In the genomic region with DNA sequence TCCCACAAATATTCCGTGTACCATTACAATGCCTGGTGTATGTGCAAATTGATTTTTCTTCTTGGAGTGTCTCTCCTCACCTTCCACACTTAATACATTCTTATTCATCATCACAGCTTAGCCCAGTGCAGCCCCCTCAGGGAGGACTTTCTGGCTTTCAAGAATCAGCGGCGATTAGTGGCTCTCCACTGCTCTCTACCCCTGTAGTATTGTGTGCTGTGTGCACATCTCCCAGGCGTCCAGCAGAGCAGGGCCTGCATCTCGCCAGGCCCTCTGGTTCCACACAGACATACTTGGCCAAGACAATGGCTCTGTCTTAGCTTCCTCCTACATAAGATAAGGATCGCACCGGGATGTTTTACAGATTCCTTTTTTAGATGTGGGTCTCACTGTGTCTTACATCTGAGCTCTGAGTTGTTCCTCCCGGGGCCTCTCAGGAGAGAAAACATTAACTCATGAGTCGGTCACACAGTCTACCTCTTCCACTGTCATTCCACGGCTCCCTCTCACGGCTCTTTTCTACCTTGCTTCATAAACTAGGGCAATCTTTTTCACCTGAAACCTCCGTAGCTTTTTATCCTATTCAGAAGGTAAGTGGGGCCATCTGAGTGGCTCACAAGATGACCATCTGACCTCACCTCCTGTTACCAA, we compare ENCODE assay signal across 19 mouse cellular contexts. TPM values are rescaled to one million over a fixed set of nuclear protein-coding genes. Genes with fewer than 3 reads are reported as not detected.
DNase-seq lines count a peak whose midpoint lies in the region; ATAC-seq lines count a peak whose summit lies in the region.
"Had no signal": no experiment of that assay in that cellular context is flagged by ENCODE, and none has a peak within 500 bp of the region (broad histone marks: within the 10 kb centered on the region; RNA-seq: fewer than 3 reads in every experiment).

No protein-coding gene starts in this region.

- H3K4me3 ChIP-seq in forebrain, embryonic 13.5 days = no peak overlapping the region
- no peak overlapping the region for H3K4me3 ChIP-seq in hindbrain, embryonic 14.5 days (replicated peaks; ENCODE audit: low read length)
- H3K4me3 ChIP-seq in midbrain, embryonic 15.5 days = no peak overlapping the region
- H3K4me3 ChIP-seq: heart, embryonic 13.5 days; limb, embryonic 13.5 days had no signal

- peak; percentile 69; the same call in 1 of the 2 replicates for ATAC-seq in forebrain, embryonic 13.5 days
- ATAC-seq in hindbrain, embryonic 14.5 days (ENCODE audit: low FRiP score) = peak; percentile 60; the same call in 1 of the 2 replicates
- peak; percentile 92 for ATAC-seq in midbrain, embryonic 15.5 days (replicated peaks)
- ATAC-seq: liver, postnatal 0 days had no signal

- no peaks in the 10 kb centered on the region for H3K9me3 ChIP-seq in forebrain, embryonic 13.5 days (replicated peaks)
- H3K9me3 ChIP-seq in hindbrain, embryonic 14.5 days (ENCODE audit: control insufficient read depth, low read length) = no peaks in the 10 kb centered on the region
- no peaks in the 10 kb centered on the region for H3K9me3 ChIP-seq in midbrain, embryonic 15.5 days
- H3K9me3 ChIP-seq: heart, embryonic 13.5 days; limb, embryonic 13.5 days had no signal

- H3K4me1 ChIP-seq in forebrain, embryonic 13.5 days = 0 out of 2 replicates have a peak, but pooled peaks cover 9% of the 10 kb centered on the region
- peaks cover 9% of the 10 kb centered on the region for H3K4me1 ChIP-seq in hindbrain, embryonic 14.5 days (replicated peaks; ENCODE audit: control insufficient read depth, insufficient read depth, low read length)
- H3K4me1 ChIP-seq in midbrain, embryonic 15.5 days = peaks cover 15% of the 10 kb centered on the region
- H3K4me1 ChIP-seq: heart, embryonic 13.5 days; limb, embryonic 13.5 days had no signal

- H3K27ac ChIP-seq in forebrain, embryonic 13.5 days = peak overlapping the region; percentile 32; the same call in 1 of the 2 replicates
- peak overlapping the region; percentile 58 for H3K27ac ChIP-seq in hindbrain, embryonic 14.5 days
- peak overlapping the region; percentile 80 for H3K27ac ChIP-seq in midbrain, embryonic 15.5 days
- H3K27ac ChIP-seq: heart, embryonic 13.5 days; limb, embryonic 13.5 days had no signal

- peaks cover 21% of the 10 kb centered on the region for H3K36me3 ChIP-seq in forebrain, embryonic 13.5 days (ENCODE audit: poor library complexity, severe bottlenecking)
- peaks cover 60% of the 10 kb centered on the region for H3K36me3 ChIP-seq in hindbrain, embryonic 14.5 days (replicated peaks; ENCODE audit: control insufficient read depth, insufficient read depth)
- H3K36me3 ChIP-seq in midbrain, embryonic 15.5 days (replicated peaks) = no peaks in the 10 kb centered on the region; the same call in 1 of the 2 replicates

- H3K27me3 ChIP-seq in forebrain, embryonic 13.5 days = no peaks in the 10 kb centered on the region
- H3K27me3 ChIP-seq in hindbrain, embryonic 14.5 days (ENCODE audit: control insufficient read depth, insufficient read depth, low read length) = no peaks in the 10 kb centered on the region
- no peaks in the 10 kb centered on the region for H3K27me3 ChIP-seq in midbrain, embryonic 15.5 days (replicated peaks)
- H3K27me3 ChIP-seq: heart, embryonic 13.5 days; limb, embryonic 13.5 days had no signal

- peak; percentile 25 for DNase-seq in brain, adult 2 months (ENCODE audit: low read depth, low spot score)
- no peak for DNase-seq in hindbrain, embryonic 14.5 days (ENCODE audit: low spot score)
- no peak for DNase-seq in lung, postnatal 10 days
- DNase-seq in adrenal gland, adult 18-20 months (ENCODE audit: low spot score in 2 of 2) = no peak
- no peak for DNase-seq in adrenal gland, postnatal 10 days
- no peak for DNase-seq in gastrocnemius, postnatal 4 days (ENCODE audit: low spot score in 2 of 2)
- DNase-seq: B cell, adult 2 months; cerebellum, adult 9-10 months; kidney, adult 8-10 months; liver, postnatal 0 days; lung, postnatal 36 days; right cerebral cortex, postnatal 25 days; thymus, postnatal 36 days had no signal

- 54% methylated on average over 12 of the region's 12 CpGs for WGBS in forebrain, embryonic 13.5 days
- WGBS in hindbrain, embryonic 14.5 days = 52% methylated on average over 12 of the region's 12 CpGs
- 39% methylated on average over 12 of the region's 12 CpGs for WGBS in midbrain, embryonic 15.5 days

- no peak overlapping the region for H3K4me2 ChIP-seq in forebrain, embryonic 13.5 days
- H3K4me2 ChIP-seq in hindbrain, embryonic 14.5 days (replicated peaks) = no peak overlapping the region
- no peak overlapping the region for H3K4me2 ChIP-seq in midbrain, embryonic 15.5 days
- H3K4me2 ChIP-seq: heart, embryonic 13.5 days; limb, embryonic 13.5 days had no signal

- H3K9ac ChIP-seq in forebrain, embryonic 13.5 days = no peak overlapping the region
- no peak overlapping the region for H3K9ac ChIP-seq in hindbrain, embryonic 14.5 days
- H3K9ac ChIP-seq in midbrain, embryonic 15.5 days = no peak overlapping the region
- H3K9ac ChIP-seq: heart, embryonic 13.5 days; limb, embryonic 13.5 days; liver, postnatal 0 days had no signal

RNA-seq across cellular contexts. Expression of a gene that starts 40.3 kb away (rescaled TPM):
- 6.3 and 6.7 TPM in 2 replicates for polyA plus RNA-seq in forebrain, embryonic 13.5 days (2015; fragmentation: Nextera tagmentation; extraction: Ambion mirVana)
- polyA plus RNA-seq in hindbrain, embryonic 14.5 days (2014; fragmentation: Nextera tagmentation; extraction: Ambion mirVana) = 20.9 and 24.9 TPM in 2 replicates
- polyA plus RNA-seq in midbrain, embryonic 15.5 days (2015; fragmentation: Nextera tagmentation; extraction: Ambion mirVana) = 22.3 and 25.3 TPM in 2 replicates
- 1 to 10 TPM; 5.0 to 7.9 TPM for total RNA-seq in adrenal gland, adult 18-20 months (2021)
- 10 to 100 TPM; 14.8 to 18.0 TPM for total RNA-seq in adrenal gland, postnatal 10 days (2021)
- total RNA-seq in gastrocnemius, postnatal 4 days (2021) = 10 to 100 TPM; 27.6 to 30.9 TPM

RNA-seq across cellular contexts. Expression of a gene that starts 46.9 kb away (rescaled TPM):
- polyA plus RNA-seq in forebrain, embryonic 13.5 days (2015; fragmentation: Nextera tagmentation; extraction: Ambion mirVana) = not detected in 2 replicates
- polyA plus RNA-seq in hindbrain, embryonic 14.5 days (2014; fragmentation: Nextera tagmentation; extraction: Ambion mirVana) = not detected in 2 replicates
- not detected in 2 replicates for polyA plus RNA-seq in midbrain, embryonic 15.5 days (2015; fragmentation: Nextera tagmentation; extraction: Ambion mirVana)
- total RNA-seq in adrenal gland, adult 18-20 months (2021) = not detected
- total RNA-seq in adrenal gland, postnatal 10 days (2021) = not detected
- total RNA-seq in gastrocnemius, postnatal 4 days (2021) = not detected
- total RNA-seq: layer of hippocampus, adult 18-20 months; left cerebral cortex, adult 18-20 months had no signal
- polyA plus RNA-seq: heart, embryonic 13.5 days; liver, postnatal 0 days had no signal

RNA-seq across cellular contexts. Expression of a gene that starts 47.5 kb away (rescaled TPM):
- 0.56 and 0.73 TPM in 2 replicates for polyA plus RNA-seq in forebrain, embryonic 13.5 days (2015; fragmentation: Nextera tagmentation; extraction: Ambion mirVana)
- polyA plus RNA-seq in hindbrain, embryonic 14.5 days (2014; fragmentation: Nextera tagmentation; extraction: Ambion mirVana) = 2.4 and 3.3 TPM in 2 replicates
- polyA plus RNA-seq in midbrain, embryonic 15.5 days (2015; fragmentation: Nextera tagmentation; extraction: Ambion mirVana) = 2.3 and 3.4 TPM in 2 replicates
- not detected for total RNA-seq in adrenal gland, adult 18-20 months (2021)
- not detected for total RNA-seq in adrenal gland, postnatal 10 days (2021)
- total RNA-seq in gastrocnemius, postnatal 4 days (2021) = not detected
- polyA plus RNA-seq: heart, embryonic 13.5 days; liver, postnatal 0 days had no signal
